Mouse (Mus musculus) midbrain, embryonic 15.5 days (tissue): Measurements from ENCODE around the gene Gipc1. TPM values are rescaled to one million over a fixed set of nuclear protein-coding genes. Genes with fewer than 3 reads are reported as not detected.

Experiments used
- ATAC-seq: fragments of 200-750 bp; cut with Nextera tagmentation; replicated peaks from 2 replicates; pipeline ENCODE4 v1.8.0; 2017; ENCODE audit warnings: moderate TSS enrichment
- H3K27ac ChIP-seq: fragments of 300-500 bp; sonication (generic); 2 replicates; pipeline ENCODE4 v1.5.1; 2015; ENCODE audit warnings: mild to moderate bottlenecking, inconsistent platforms
- H3K27me3 ChIP-seq: fragments of 300-500 bp; sonication (generic); replicated peaks from 2 replicates; pipeline ENCODE4 v1.6.1; 2015; ENCODE audit warnings: inconsistent platforms
- H3K36me3 ChIP-seq: fragments of 300-500 bp; sonication (generic); replicated peaks from 2 replicates; pipeline ENCODE4 v1.6.1; 2015; ENCODE audit warnings: inconsistent platforms
- H3K4me1 ChIP-seq: fragments of 300-500 bp; sonication (generic); 2 replicates; pipeline ENCODE4 v1.6.1; 2015; ENCODE audit warnings: inconsistent platforms
- H3K4me2 ChIP-seq: fragments of 300-500 bp; sonication (generic); 2 replicates; pipeline ENCODE4 v1.6.1; 2015; ENCODE audit warnings: inconsistent platforms, mild to moderate bottlenecking, moderate library complexity
- H3K4me3 ChIP-seq: fragments of 300-500 bp; sonication (generic); 2 replicates; pipeline ENCODE4 v1.5.1; 2015; ENCODE audit warnings: mild to moderate bottlenecking, inconsistent platforms
- H3K9ac ChIP-seq: fragments of 300-500 bp; sonication (generic); 2 replicates; pipeline ENCODE4 v1.6.1; 2015; ENCODE audit warnings: mild to moderate bottlenecking, inconsistent platforms
- H3K9me3 ChIP-seq: fragments of 300-500 bp; sonication (generic); 2 replicates; pipeline ENCODE4 v1.6.1; 2016; ENCODE audit warnings: inconsistent platforms
- WGBS: fragments of 180-500 bp; shearing (Covaris S2); methylation state at CpG from one replicate; pipeline ENCODE4 v1.1.7; 2015; ENCODE audit warnings: mixed read lengths; 5-methylcytosine and 5-hydroxymethylcytosine counted together
- polyA plus RNA-seq: library from polyadenylated mRNA; unstranded; fragments of >200 nt; fragmentation: Nextera tagmentation; extraction: Ambion mirVana; gene quantifications from 2 replicates; pipeline ENCODE4 v1.2.1, GENCODE M21; 2015

The Gipc1 gene
- polyA plus RNA-seq, 1 experiment from 2014 or later: 128 TPM

- 2% methylated on average over 46 of the region's 46 CpGs for WGBS
- Histone ChIP-seq H3K4me3 (peak overlapping the region; percentile 77), H3K9me3 (no peaks in the 10 kb centered on the region), H3K9ac (peak overlapping the region; percentile 67), H3K36me3 (no peaks in the 10 kb centered on the region), H3K4me2 (peak overlapping the region; percentile 93), H3K27ac (peak overlapping the region; percentile 92), H3K27me3 (no peaks in the 10 kb centered on the region), H3K4me1 (peaks cover 22% of the 10 kb centered on the region)
- peak; percentile 55 for ATAC-seq
Measured at GRCm38 (mm10) chr8:83652744-83653661, 526 bp downstream of the Gipc1 start.

GRCm38 (mm10) chr8:83653662-83654017, 1.2 kb downstream of the Gipc1 start:
- Histone ChIP-seq H3K4me3 (peak overlapping the region; percentile 77), H3K9me3 (no peaks in the 10 kb centered on the region), H3K4me1 (peaks cover 22% of the 10 kb centered on the region), H3K36me3 (no peaks in the 10 kb centered on the region), H3K9ac (peak overlapping the region; percentile 67), H3K4me2 (peak overlapping the region; percentile 93), H3K27ac (0 out of 2 replicates have a peak overlapping the region, but pooled peaks have one; percentile 10), H3K27me3 (no peaks in the 10 kb centered on the region)
- 51% methylated on average over 10 of the region's 10 CpGs for WGBS
- ATAC-seq: no peak

GRCm38 (mm10) chr8:83654725-83655124, 2.2 kb downstream of the Gipc1 start:
- Histone ChIP-seq H3K27ac (no peak overlapping the region), H3K9ac (no peak overlapping the region), H3K9me3 (no peaks in the 10 kb centered on the region), H3K4me3 (no peak overlapping the region), H3K27me3 (no peaks in the 10 kb centered on the region), H3K4me1 (peaks cover 22% of the 10 kb centered on the region), H3K4me2 (no peak overlapping the region), H3K36me3 (no peaks in the 10 kb centered on the region)
- 94% methylated on average over 6 of the region's 6 CpGs for WGBS
- no peak for ATAC-seq

GRCm38 (mm10) chr8:83656043-83656442, 3.6 kb downstream of the Gipc1 start:
- Histone ChIP-seq H3K9ac (no peak overlapping the region), H3K4me3 (no peak overlapping the region), H3K9me3 (no peaks in the 10 kb centered on the region), H3K27ac (no peak overlapping the region), H3K4me2 (no peak overlapping the region), H3K36me3 (no peaks in the 10 kb centered on the region), H3K4me1 (peaks cover 35% of the 10 kb centered on the region), H3K27me3 (no peaks in the 10 kb centered on the region)
- WGBS: 93% methylated on average over 9 of the region's 9 CpGs
- no peak for ATAC-seq

- 82% methylated on average over 13 of the region's 13 CpGs for WGBS
- H3K4me2 ChIP-seq: no peak overlapping the region
- H3K4me1 ChIP-seq: peaks cover 38% of the 10 kb centered on the region
- H3K27ac ChIP-seq: no peak overlapping the region
- no peaks in the 10 kb centered on the region for H3K27me3 ChIP-seq
- no peaks in the 10 kb centered on the region for H3K9me3 ChIP-seq
- no peak overlapping the region for H3K9ac ChIP-seq
- no peak overlapping the region for H3K4me3 ChIP-seq
- H3K36me3 ChIP-seq: no peaks in the 10 kb centered on the region
- no peak for ATAC-seq
Measured at GRCm38 (mm10) chr8:83656484-83657246, 4.2 kb downstream of the Gipc1 start.

GRCm38 (mm10) chr8:83660545-83660944, 8.1 kb downstream of the Gipc1 start:
- no peak overlapping the region for H3K27ac ChIP-seq
- H3K9ac ChIP-seq: no peak overlapping the region

GRCm38 (mm10) chr8:83660995-83661680, 8.7 kb downstream of the Gipc1 start:
- no peak overlapping the region for H3K27ac ChIP-seq
- no peak overlapping the region for H3K9ac ChIP-seq
- WGBS: 23% methylated on average over 22 of the region's 22 CpGs
- H3K27me3 ChIP-seq: no peaks in the 10 kb centered on the region
- H3K36me3 ChIP-seq: no peaks in the 10 kb centered on the region; the same call in 1 of the 2 replicates
- H3K9me3 ChIP-seq: no peaks in the 10 kb centered on the region
- no peak overlapping the region for H3K4me2 ChIP-seq
- peaks cover 25% of the 10 kb centered on the region for H3K4me1 ChIP-seq
- ATAC-seq: no peak
- H3K4me3 ChIP-seq: no peak overlapping the region

More at GRCm38 (mm10) chr8:83660545-83660944, 8.1 kb downstream of the Gipc1 start:
- H3K9me3 ChIP-seq: no peaks in the 10 kb centered on the region
- peaks cover 25% of the 10 kb centered on the region for H3K4me1 ChIP-seq
- 0 out of 2 replicates have a peak, but pooled peaks have one; percentile 22 for ATAC-seq
- H3K27me3 ChIP-seq: no peaks in the 10 kb centered on the region
- no peaks in the 10 kb centered on the region; the same call in 1 of the 2 replicates for H3K36me3 ChIP-seq
- no peak overlapping the region for H3K4me3 ChIP-seq
- H3K4me2 ChIP-seq: no peak overlapping the region
- 16% methylated on average over 8 of the region's 8 CpGs for WGBS

GRCm38 (mm10) chr8:83662421-83662826, 9.9 kb downstream of the Gipc1 start:
- H3K9me3 ChIP-seq: no peaks in the 10 kb centered on the region
- no peaks in the 10 kb centered on the region; the same call in 1 of the 2 replicates for H3K36me3 ChIP-seq
- peaks cover 32% of the 10 kb centered on the region for H3K4me1 ChIP-seq
- H3K9ac ChIP-seq: no peak overlapping the region; the same call in 1 of the 2 replicates
- no peaks in the 10 kb centered on the region for H3K27me3 ChIP-seq
- no peak overlapping the region for H3K4me2 ChIP-seq
- no peak overlapping the region for H3K4me3 ChIP-seq
- ATAC-seq: peak; percentile 28
- H3K27ac ChIP-seq: no peak overlapping the region
- 8% methylated on average over 4 of the region's 4 CpGs for WGBS

- ATAC-seq: no peak
Measured at GRCm38 (mm10) chr8:83664096-83664495, 11.6 kb downstream of the Gipc1 start.

GRCm38 (mm10) chr8:83664931-83665625, 12.6 kb downstream of the Gipc1 start:
- Histone ChIP-seq H3K9ac (no peak overlapping the region), H3K4me1 (peaks cover 44% of the 10 kb centered on the region), H3K9me3 (no peaks in the 10 kb centered on the region), H3K4me2 (no peak overlapping the region), H3K27me3 (no peaks in the 10 kb centered on the region), H3K27ac (no peak overlapping the region), H3K36me3 (no peaks in the 10 kb centered on the region; the same call in 1 of the 2 replicates), H3K4me3 (no peak overlapping the region)
- WGBS: 43% methylated on average over 2 of the region's 2 CpGs
- no peak for ATAC-seq

More at GRCm38 (mm10) chr8:83664096-83664495, 11.6 kb downstream of the Gipc1 start:
- Histone ChIP-seq H3K4me1 (peaks cover 47% of the 10 kb centered on the region), H3K4me2 (no peak overlapping the region), H3K4me3 (no peak overlapping the region), H3K9ac (no peak overlapping the region), H3K27me3 (no peaks in the 10 kb centered on the region), H3K36me3 (no peaks in the 10 kb centered on the region; the same call in 1 of the 2 replicates), H3K27ac (no peak overlapping the region), H3K9me3 (no peaks in the 10 kb centered on the region)
- 88% methylated on average over 13 of the region's 13 CpGs for WGBS
